Mouse (Mus musculus) heart, postnatal 4 days (tissue): ENCODE measurements around the gene Ip6k2. TPM values are rescaled to one million over a fixed set of nuclear protein-coding genes. Genes with fewer than 3 reads are reported as not detected.

Experiments used
- DNase-seq: peaks from one replicate; pipeline ENCODE4 v3.0.0; 2021
- total RNA-seq, 2 experiments: library from RNA; stranded (reverse); gene quantifications; 2 replicates each; pipeline ENCODE4 v1.2.3; 2021

Gene Ip6k2
- total RNA-seq = 10 to 100 TPM; 43.7 to 48.5 TPM

- peak; percentile 98 for DNase-seq
These were observed at the start of gene Ip6k2 for GRCm38 (mm10) chr9:108783548-108784463. Ip6k2 (plus strand) TSS chr9:108783796.

- DNase-seq = no peak
These were observed 49.0 kb upstream of the Ip6k2 start for GRCm38 (mm10) chr9:108734626-108735025.

GRCm38 (mm10) chr9:108739239-108739638 lies 44.4 kb upstream of the Ip6k2 start:
- no peak for DNase-seq

GRCm38 (mm10) chr9:108740062-108740461 lies 43.5 kb upstream of the Ip6k2 start:
- DNase-seq = no peak

- DNase-seq = no peak
These were observed 41.5 kb upstream of the Ip6k2 start for GRCm38 (mm10) chr9:108742048-108742447.

GRCm38 (mm10) chr9:108746876-108747499 lies 36.6 kb upstream of the Ip6k2 start:
- DNase-seq = no peak

GRCm38 (mm10) chr9:108747694-108748093 lies 35.9 kb upstream of the Ip6k2 start:
- DNase-seq = no peak

GRCm38 (mm10) chr9:108748600-108749183 lies 34.9 kb upstream of the Ip6k2 start:
- peak; percentile 22 for DNase-seq

- no peak for DNase-seq
These were observed 33.0 kb upstream of the Ip6k2 start for GRCm38 (mm10) chr9:108750616-108751015.

GRCm38 (mm10) chr9:108752142-108752920 lies 31.3 kb upstream of the Ip6k2 start:
- no peak for DNase-seq

GRCm38 (mm10) chr9:108753326-108753725 lies 30.3 kb upstream of the Ip6k2 start:
- DNase-seq = peak; percentile 67

- no peak for DNase-seq
These were observed 29.6 kb upstream of the Ip6k2 start for GRCm38 (mm10) chr9:108753976-108754375.

GRCm38 (mm10) chr9:108754423-108754822 lies 29.2 kb upstream of the Ip6k2 start:
- no peak for DNase-seq

- peak; percentile 13 for DNase-seq
These were observed 26.2 kb upstream of the Ip6k2 start for GRCm38 (mm10) chr9:108757406-108757805.

GRCm38 (mm10) chr9:108759121-108759520 lies 24.5 kb upstream of the Ip6k2 start:
- no peak for DNase-seq

GRCm38 (mm10) chr9:108759805-108760204 lies 23.8 kb upstream of the Ip6k2 start:
- DNase-seq = peak; percentile 58

- no peak for DNase-seq
These were observed 22.0 kb upstream of the Ip6k2 start for GRCm38 (mm10) chr9:108761561-108761960.

GRCm38 (mm10) chr9:108764971-108765370 lies 18.6 kb upstream of the Ip6k2 start:
- DNase-seq = no peak

- no peak for DNase-seq
These were observed 7.0 kb upstream of the Ip6k2 start for GRCm38 (mm10) chr9:108776614-108777013.

GRCm38 (mm10) chr9:108777276-108777675 lies 6.3 kb upstream of the Ip6k2 start:
- DNase-seq = no peak

- peak; percentile 15 for DNase-seq
These were observed 2.6 kb upstream of the Ip6k2 start for GRCm38 (mm10) chr9:108780959-108781358.

GRCm38 (mm10) chr9:108781891-108782290 lies 1.7 kb upstream of the Ip6k2 start:
- DNase-seq = no peak
